Mouse (Mus musculus): Measurements from ENCODE around the gene Nmnat2. TPM values are rescaled to one million over a fixed set of nuclear protein-coding genes. Genes with fewer than 3 reads are reported as not detected.
A peak's percentile ranks its signal among the peaks of the same experiment; 100 is the strongest.

The Nmnat2 gene
- 51.1 and 52.2 TPM in 2 replicates for polyA plus RNA-seq (2016; fragmentation: Nextera tagmentation; extraction: Ambion mirVana)

DNA sequence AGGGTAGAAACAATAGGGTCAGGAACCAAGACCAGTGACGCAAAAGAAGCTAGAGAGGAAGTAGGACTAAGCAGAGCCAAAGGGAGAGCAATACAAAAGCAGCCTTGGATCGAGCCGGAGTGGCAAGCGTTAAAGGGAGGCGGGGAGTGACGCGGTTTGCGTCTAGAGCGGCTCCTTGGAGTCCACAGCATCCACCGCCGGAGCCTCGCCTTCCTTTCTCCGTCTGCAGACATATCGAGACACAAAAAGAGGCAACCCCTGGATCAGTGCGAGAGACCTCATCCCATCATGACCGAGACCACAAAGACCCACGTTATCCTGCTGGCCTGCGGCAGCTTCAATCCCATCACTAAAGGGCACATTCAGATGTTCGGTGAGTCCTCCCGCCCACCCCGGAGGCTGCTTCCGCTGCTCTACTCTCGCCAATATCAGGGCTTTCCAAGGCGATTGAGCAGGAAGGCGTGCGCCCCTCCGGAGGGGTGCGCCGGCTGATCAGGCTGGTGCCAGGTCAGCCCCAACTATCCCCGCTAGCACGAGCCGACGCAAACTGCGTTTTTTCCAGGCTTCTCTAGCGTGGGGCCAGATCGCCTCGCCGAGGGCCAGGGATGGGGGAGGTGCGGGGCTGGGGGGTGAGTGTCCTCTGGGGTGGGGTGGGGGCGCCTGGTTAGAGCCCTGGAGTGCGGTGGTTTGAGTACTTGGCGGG, at the start of gene Nmnat2:
Nmnat2 (plus strand) TSS at position 173 of the 703 bp plus-strand sequence.
- Histone ChIP-seq H3K4me1 (peaks cover 16% of the 10 kb centered on the region), H3K27ac (peak within 1 kb of the TSS; percentile 80), H3K36me3 (no peaks in the 10 kb centered on the region), H3K27me3 (replicated peaks) (peaks cover 5% of the 10 kb centered on the region; the same call in 1 of the 2 replicates), H3K4me2 (replicated peaks) (peak within 1 kb of the TSS; percentile 87), H3K9me3 (no peaks in the 10 kb centered on the region), H3K9ac (peak within 1 kb of the TSS; percentile 71), H3K4me3 (peak within 1 kb of the TSS; percentile 60)
- ATAC-seq (ENCODE audit: low FRiP score, low read depth), result peak; percentile 87
- under 1% methylated on average over 42 of the region's 42 CpGs for WGBS

GRCm38 (mm10) chr1:152913483-152914460, 41.0 kb upstream of the Nmnat2 start:
- Histone ChIP-seq H3K27me3 (replicated peaks) (no peaks in the 10 kb centered on the region), H3K4me1 (no peaks in the 10 kb centered on the region), H3K27ac (no peak overlapping the region), H3K9me3 (no peaks in the 10 kb centered on the region), H3K4me3 (no peak overlapping the region), H3K9ac (no peak overlapping the region), H3K36me3 (no peaks in the 10 kb centered on the region), H3K4me2 (replicated peaks) (no peak overlapping the region)
- WGBS, result 89% methylated on average over 6 of the region's 6 CpGs
- ATAC-seq (ENCODE audit: low FRiP score, low read depth), result no peak

DNA sequence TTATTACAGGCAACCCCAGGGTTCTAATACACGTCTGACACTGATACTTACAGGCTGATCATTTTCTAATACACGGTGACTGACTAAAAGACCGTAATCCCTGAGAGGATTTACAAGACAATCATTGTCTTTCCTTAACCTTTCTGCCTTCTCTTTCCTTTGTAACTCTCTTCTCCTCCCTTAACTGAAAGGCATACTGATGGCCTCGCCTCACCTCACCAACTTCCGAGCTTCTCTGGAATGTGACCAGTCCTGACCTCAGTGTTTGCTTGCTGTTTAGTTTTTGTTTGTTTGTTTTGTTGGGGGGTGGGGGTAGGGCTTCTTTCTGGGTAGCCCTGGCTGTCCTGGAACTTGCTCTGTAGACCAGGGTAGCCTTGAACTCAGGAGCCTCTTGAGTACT, 39.0 kb upstream of the Nmnat2 start:
- Histone ChIP-seq H3K9me3 (no peaks in the 10 kb centered on the region), H3K9ac (no peak overlapping the region), H3K36me3 (no peaks in the 10 kb centered on the region), H3K4me3 (no peak overlapping the region), H3K27ac (no peak overlapping the region), H3K4me1 (no peaks in the 10 kb centered on the region), H3K27me3 (replicated peaks) (no peaks in the 10 kb centered on the region), H3K4me2 (replicated peaks) (no peak overlapping the region)
- WGBS, result 44% methylated on average over 5 of the region's 5 CpGs
- ATAC-seq (ENCODE audit: low FRiP score, low read depth), result no peak

DNA sequence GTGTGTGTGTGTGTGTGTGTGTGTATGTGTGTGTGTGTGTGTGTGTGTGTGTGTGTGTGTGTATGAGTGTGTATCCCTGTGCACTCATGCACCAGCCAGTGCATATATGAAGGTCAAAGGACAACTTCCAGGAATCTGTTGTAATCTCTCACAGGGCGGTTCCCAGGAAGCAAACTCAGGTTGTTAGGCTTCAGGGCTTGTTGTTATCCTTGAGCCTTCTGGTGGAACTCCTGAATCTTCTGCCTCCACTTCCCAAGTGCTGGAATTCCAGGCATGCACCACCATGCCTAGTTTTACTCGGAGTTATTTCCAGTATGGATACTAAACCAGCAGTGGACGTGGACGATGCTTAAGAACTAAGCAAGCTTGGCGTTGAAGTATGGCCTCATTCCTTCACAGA, 37.9 kb upstream of the Nmnat2 start:
- no peak overlapping the region for H3K27ac ChIP-seq
- ATAC-seq (ENCODE audit: low FRiP score, low read depth), result no peak
- no peaks in the 10 kb centered on the region for H3K27me3 ChIP-seq (replicated peaks)
- no peak overlapping the region for H3K9ac ChIP-seq
- no peaks in the 10 kb centered on the region for H3K9me3 ChIP-seq
- no peak overlapping the region for H3K4me2 ChIP-seq (replicated peaks)
- no peak overlapping the region for H3K4me3 ChIP-seq
- 88% methylated on average over 5 of the region's 5 CpGs for WGBS
- H3K36me3 ChIP-seq, result no peaks in the 10 kb centered on the region
- H3K4me1 ChIP-seq, result no peaks in the 10 kb centered on the region

DNA sequence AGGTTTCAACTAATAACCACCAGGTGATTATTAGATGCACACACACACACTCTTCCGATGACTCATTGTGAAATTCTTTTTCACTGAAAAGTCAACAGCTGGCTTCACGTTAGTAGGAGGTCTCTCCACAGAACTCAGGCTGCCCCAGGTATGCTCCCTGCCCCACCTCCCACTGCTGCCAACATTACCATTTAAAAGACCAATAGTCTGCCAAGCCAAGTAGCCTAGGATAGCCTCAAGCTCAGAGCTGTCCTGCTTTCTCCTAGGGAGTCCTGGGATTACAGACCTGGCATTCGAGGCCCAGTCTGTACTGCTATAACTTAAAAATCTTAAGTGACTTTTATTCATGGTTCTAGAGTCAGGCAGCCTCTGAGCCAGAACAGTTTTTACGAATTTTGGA, 37.2 kb upstream of the Nmnat2 start:
- no peak overlapping the region for H3K9ac ChIP-seq
- no peaks in the 10 kb centered on the region for H3K4me1 ChIP-seq
- no peaks in the 10 kb centered on the region for H3K27me3 ChIP-seq (replicated peaks)
- no peak overlapping the region for H3K4me3 ChIP-seq
- ATAC-seq (ENCODE audit: low FRiP score, low read depth), result no peak
- H3K9me3 ChIP-seq, result no peaks in the 10 kb centered on the region
- no peaks in the 10 kb centered on the region for H3K36me3 ChIP-seq
- H3K4me2 ChIP-seq (replicated peaks), result no peak overlapping the region
- 71% methylated on average over 4 of the region's 4 CpGs for WGBS
- no peak overlapping the region for H3K27ac ChIP-seq

- Histone ChIP-seq H3K27me3 (replicated peaks) (no peaks in the 10 kb centered on the region), H3K9me3 (no peaks in the 10 kb centered on the region), H3K4me2 (replicated peaks) (no peak overlapping the region), H3K4me3 (no peak overlapping the region), H3K36me3 (no peaks in the 10 kb centered on the region), H3K4me1 (no peaks in the 10 kb centered on the region), H3K27ac (no peak overlapping the region), H3K9ac (no peak overlapping the region)
- no peak for ATAC-seq (ENCODE audit: low FRiP score, low read depth)
- 85% methylated on average over 3 of the region's 3 CpGs for WGBS
Observed at GRCm38 (mm10) chr1:152921786-152922185, 33.0 kb upstream of the Nmnat2 start.

DNA sequence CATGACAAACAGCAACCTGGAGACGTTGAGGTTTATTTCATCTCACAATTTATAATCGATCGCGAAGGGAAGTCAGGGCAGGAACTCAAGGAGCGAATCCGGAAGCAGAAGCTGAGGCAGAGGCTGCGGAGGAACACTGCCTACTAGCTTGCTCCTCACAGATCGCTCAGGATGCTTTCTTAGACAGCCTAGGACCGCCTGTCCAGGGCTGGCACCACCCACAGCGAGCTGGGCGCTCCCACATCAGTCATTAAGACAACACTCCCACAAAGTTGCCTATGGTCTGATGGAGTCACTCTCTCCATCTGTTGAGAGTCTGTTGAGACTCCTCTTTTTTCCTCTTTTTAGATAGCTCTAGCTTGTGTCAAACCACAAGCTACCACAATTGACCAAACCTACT, 20.8 kb upstream of the Nmnat2 start:
- Histone ChIP-seq H3K27ac (no peak overlapping the region), H3K4me1 (0 out of 2 replicates have a peak, but pooled peaks cover 4% of the 10 kb centered on the region), H3K4me2 (replicated peaks) (no peak overlapping the region), H3K27me3 (replicated peaks) (no peaks in the 10 kb centered on the region), H3K4me3 (no peak overlapping the region), H3K9ac (no peak overlapping the region), H3K9me3 (no peaks in the 10 kb centered on the region), H3K36me3 (no peaks in the 10 kb centered on the region)
- WGBS, result 49% methylated on average over 11 of the region's 11 CpGs
- no peak for ATAC-seq (ENCODE audit: low FRiP score, low read depth)

- H3K4me2 ChIP-seq (replicated peaks), result no peak overlapping the region
- no peak overlapping the region for H3K4me3 ChIP-seq
- 53% methylated on average over 6 of the region's 6 CpGs for WGBS
- H3K9ac ChIP-seq, result no peak overlapping the region
- H3K27me3 ChIP-seq (replicated peaks), result no peaks in the 10 kb centered on the region
- ATAC-seq (ENCODE audit: low FRiP score, low read depth), result no peak
- 0 out of 2 replicates have a peak, but pooled peaks cover 4% of the 10 kb centered on the region for H3K4me1 ChIP-seq
- H3K27ac ChIP-seq, result no peak overlapping the region
- H3K36me3 ChIP-seq, result no peaks in the 10 kb centered on the region
- H3K9me3 ChIP-seq, result no peaks in the 10 kb centered on the region
Observed at GRCm38 (mm10) chr1:152935476-152935875, 19.3 kb upstream of the Nmnat2 start.

- Histone ChIP-seq H3K36me3 (no peaks in the 10 kb centered on the region), H3K9ac (no peak overlapping the region), H3K4me3 (no peak overlapping the region), H3K27ac (no peak overlapping the region), H3K9me3 (no peaks in the 10 kb centered on the region), H3K27me3 (replicated peaks) (no peaks in the 10 kb centered on the region), H3K4me1 (0 out of 2 replicates have a peak, but pooled peaks cover 4% of the 10 kb centered on the region), H3K4me2 (replicated peaks) (no peak overlapping the region)
- WGBS, result 76% methylated on average over 5 of the region's 5 CpGs
- ATAC-seq (ENCODE audit: low FRiP score, low read depth), result no peak
Observed at GRCm38 (mm10) chr1:152936365-152936764, 18.4 kb upstream of the Nmnat2 start.

DNA sequence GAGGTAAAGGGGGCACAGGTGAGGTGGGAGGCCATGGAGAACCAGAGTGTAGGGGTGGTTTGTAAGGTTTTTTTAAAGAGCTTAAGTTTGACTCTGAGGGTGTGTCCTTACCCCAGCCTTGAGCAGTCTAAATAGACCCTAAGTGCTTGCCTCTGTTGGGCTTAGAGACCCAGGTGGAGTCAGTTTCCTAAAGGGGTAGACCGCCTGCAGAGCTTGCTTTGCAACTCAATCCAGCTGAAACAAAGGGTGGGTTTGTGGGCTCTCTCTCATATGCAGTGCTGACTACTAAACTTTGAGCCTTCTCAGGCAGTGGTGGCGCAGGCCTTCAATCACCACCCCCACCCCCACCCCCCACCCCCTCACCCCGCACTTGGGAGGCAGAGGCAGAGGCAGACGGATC, 11.8 kb upstream of the Nmnat2 start:
- Histone ChIP-seq H3K4me1 (no peaks in the 10 kb centered on the region), H3K4me3 (no peak overlapping the region), H3K4me2 (replicated peaks) (no peak overlapping the region), H3K9ac (no peak overlapping the region), H3K9me3 (no peaks in the 10 kb centered on the region), H3K27me3 (replicated peaks) (no peaks in the 10 kb centered on the region), H3K36me3 (no peaks in the 10 kb centered on the region), H3K27ac (no peak overlapping the region)
- 45% methylated on average over 4 of the region's 4 CpGs for WGBS
- no peak for ATAC-seq (ENCODE audit: low FRiP score, low read depth)

DNA sequence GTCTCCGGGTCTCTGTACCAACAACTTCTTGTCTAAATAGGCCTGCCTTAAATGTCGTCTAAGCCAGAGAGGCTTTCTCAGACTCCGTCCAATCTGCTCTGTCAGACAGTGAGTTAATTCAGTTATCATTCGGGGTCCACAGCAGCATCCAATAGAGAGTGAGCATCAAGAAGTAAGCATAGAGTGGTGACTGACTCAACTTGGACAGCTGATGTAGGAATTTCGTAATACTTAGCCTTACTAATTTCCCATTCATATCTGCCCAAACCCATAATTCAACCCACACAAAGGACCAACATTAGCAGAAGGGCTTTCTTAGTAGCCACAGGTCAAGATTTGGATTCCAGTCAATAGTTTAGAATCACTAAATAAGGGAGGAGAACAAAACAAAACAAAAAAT, 626 bp upstream of the Nmnat2 start:
- Histone ChIP-seq H3K9me3 (no peaks in the 10 kb centered on the region), H3K36me3 (no peaks in the 10 kb centered on the region), H3K27ac (no peak overlapping the region), H3K4me3 (no peak overlapping the region), H3K27me3 (replicated peaks) (peaks cover 5% of the 10 kb centered on the region; the same call in 1 of the 2 replicates), H3K4me2 (replicated peaks) (no peak overlapping the region), H3K9ac (no peak overlapping the region), H3K4me1 (peaks cover 16% of the 10 kb centered on the region)
- 76% methylated on average over 5 of the region's 5 CpGs for WGBS
- ATAC-seq (ENCODE audit: low FRiP score, low read depth), result no peak

DNA sequence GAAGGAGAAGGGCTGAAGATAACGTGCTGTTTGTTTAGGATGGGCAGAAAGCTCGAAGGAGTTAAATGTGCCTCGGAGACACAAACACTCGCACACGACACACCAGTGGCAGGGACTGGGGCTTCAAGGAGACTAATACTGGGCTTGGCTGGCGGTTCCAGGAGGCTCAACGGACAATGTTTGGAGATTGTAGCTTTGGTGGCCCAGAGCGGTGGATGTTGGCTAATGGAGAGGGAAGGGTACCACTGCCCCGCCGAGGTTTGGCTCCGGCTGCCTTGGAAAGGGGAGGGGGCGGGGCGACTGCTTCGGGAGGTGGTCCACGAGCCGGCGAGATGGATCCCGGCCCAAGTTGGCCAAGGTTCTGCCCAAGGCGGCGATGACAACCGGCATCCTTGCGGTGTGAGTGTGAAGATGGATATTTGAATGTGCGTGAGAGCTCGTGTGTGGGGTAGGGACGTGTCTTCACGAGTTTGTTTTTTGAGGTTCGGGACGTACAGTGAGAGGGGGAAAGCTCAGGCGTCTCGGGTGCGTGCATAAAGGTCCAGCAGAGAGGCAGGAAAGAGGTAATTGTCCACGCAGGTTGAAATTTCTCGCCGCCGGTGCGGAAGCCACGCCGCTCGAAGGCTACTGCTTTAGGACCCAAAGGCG, 895 bp downstream of the Nmnat2 start:
- WGBS, result 2% methylated on average over 40 of the region's 40 CpGs
- ATAC-seq (ENCODE audit: low FRiP score, low read depth), result peak; percentile 54
- peak overlapping the region; percentile 80; the same call in 1 of the 2 replicates for H3K27ac ChIP-seq

More for the DNA sequence above, 895 bp downstream of the Nmnat2 start:
- Histone ChIP-seq H3K4me3 (peak overlapping the region; percentile 60), H3K9ac (peak overlapping the region; percentile 71), H3K27me3 (replicated peaks) (peaks cover 5% of the 10 kb centered on the region; the same call in 1 of the 2 replicates), H3K4me1 (peaks cover 16% of the 10 kb centered on the region), H3K9me3 (no peaks in the 10 kb centered on the region), H3K36me3 (no peaks in the 10 kb centered on the region), H3K4me2 (replicated peaks) (peak overlapping the region; percentile 87)

All from neural tube, embryonic 12.5 days (tissue).